Mouse (Mus musculus) liver, adult (tissue): ENCODE data around the gene Uba6.

Experiments used
- GATA4 ChIP-seq: IDR thresholded peaks from 2 replicates; pipeline ENCODE4 v1.6.1; 2014; ENCODE audit warnings: mild to moderate bottlenecking, low read length; ENCODE audit not compliant: insufficient replicate concordance

Uba6 gene

GRCm38 (mm10) chr5:86172449-86173161, at the start of gene Uba6:
Uba6 (minus strand) TSS chr5:86172803.
- TF ChIP-seq GATA4 = no peak

- no peak for TF ChIP-seq GATA4
These were observed 25.2 kb upstream of the Uba6 start, which contains the start of gene Gnrhr for GRCm38 (mm10) chr5:86197801-86198200. Gnrhr (minus strand) TSS chr5:86197901.

- TF ChIP-seq GATA4 = no peak
These were observed 18.8 kb upstream of the Uba6 start for GRCm38 (mm10) chr5:86191356-86191755.

- TF ChIP-seq GATA4 = no peak
These were observed 18.2 kb upstream of the Uba6 start for GRCm38 (mm10) chr5:86190770-86191169.

DNA sequence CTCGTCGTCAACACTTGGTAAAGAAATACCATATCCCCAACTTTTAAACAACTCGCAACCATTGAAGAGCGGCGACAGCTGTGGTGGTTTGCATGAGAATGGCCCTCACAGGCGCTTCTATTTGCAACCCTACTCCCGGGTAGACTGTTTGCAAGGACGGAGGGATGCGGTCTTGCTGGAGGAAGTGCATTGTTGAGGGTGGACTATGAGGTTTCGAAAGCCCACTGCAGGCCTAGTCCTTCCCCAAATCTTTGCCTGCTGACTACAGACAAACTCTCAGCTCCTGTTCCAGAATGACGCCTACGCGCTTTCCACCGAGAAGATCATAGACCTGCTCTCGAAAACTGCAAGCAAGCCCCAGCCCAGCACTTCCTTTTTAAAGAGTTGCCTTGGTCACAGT, 17.7 kb upstream of the Uba6 start:
- TF ChIP-seq GATA4 = no peak

- TF ChIP-seq GATA4 = no peak
These were observed 14.8 kb upstream of the Uba6 start for GRCm38 (mm10) chr5:86187441-86187840.

DNA sequence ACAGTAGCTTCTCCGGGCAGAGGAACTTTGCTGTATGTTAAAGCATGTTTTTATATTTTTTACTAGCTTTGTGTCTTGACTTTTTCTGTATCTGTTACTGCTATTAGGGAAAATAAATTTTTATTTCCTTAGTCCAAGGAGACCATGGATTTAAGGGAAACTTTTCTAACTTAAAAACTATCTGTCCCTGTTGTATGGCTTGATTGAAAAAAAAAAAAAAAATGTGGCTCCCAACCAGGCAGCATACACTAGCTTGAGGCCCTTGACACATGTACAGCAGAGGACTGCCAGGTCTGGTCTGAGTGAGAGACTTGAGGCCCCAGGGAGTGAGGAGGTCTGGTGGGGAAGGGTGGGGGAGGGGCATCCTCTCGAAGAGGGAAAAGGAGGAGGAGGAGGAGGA, 1.2 kb upstream of the Uba6 start:
- no peak for TF ChIP-seq GATA4

DNA sequence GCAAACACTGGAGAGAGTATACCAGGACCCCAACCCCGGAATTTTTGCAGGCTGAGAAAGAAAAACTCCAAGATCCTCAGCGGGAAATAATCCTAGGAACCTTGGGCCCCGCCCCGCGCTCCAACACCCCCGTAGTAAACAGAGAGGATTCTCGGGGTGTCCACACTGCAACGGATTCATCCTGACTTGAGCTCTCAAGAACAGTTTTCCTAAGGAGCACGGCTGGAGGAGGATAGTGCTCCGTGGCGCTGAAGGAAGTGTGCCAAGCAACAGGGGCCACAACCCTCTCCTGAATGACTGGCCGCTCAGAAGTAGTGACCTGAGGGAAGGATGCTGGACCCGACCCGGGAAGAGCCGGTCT, 535 bp downstream of the Uba6 start:
- no peak for TF ChIP-seq GATA4

GRCm38 (mm10) chr5:86129828-86130227, 42.8 kb downstream of the Uba6 start:
- no peak for TF ChIP-seq GATA4

GRCm38 (mm10) chr5:86128749-86129148, 43.9 kb downstream of the Uba6 start:
- TF ChIP-seq GATA4 = no peak

- no peak for TF ChIP-seq GATA4
These were observed 54.0 kb downstream of the Uba6 start for GRCm38 (mm10) chr5:86118457-86119094.

DNA sequence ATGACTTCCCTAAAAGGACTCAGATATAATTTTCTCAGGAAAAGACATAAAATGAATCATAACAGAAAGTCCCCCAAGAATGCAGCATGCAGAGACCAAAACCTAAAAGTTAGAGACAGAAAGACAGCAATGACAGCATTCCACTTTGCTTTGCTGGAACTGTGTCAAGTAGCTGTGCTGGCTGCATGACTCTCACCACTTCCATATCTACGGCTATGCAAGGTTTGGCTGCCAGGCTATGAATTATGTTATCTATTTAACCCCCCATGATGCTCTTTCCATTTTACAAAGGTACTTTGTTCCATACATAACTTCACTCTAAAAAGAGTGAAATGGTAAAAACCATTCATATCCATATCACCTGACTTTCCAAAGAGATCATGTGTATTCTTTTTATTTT, 58.6 kb downstream of the Uba6 start:
- no peak for TF ChIP-seq GATA4

DNA sequence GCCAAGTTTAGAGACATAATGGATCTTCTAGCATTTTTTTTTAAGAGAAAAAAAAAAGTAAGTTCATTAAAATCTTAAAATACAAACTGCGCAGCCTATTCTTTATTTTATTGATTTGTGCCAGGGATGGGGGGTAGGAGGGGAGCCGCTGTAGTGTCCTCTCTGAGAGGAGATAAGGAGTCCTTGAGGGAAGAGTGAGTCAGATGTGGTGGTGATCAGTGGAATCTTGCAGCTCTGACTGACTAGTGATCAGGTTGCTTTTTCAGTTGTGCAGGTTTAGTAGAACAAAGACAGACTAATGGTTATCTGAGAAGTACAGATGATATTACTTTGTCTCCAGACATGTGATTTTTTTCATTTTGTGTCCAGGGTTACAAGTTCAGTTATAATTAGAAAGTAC, 59.6 kb downstream of the Uba6 start:
- TF ChIP-seq GATA4 = no peak

- no peak for TF ChIP-seq GATA4
These were observed 61.5 kb downstream of the Uba6 start for GRCm38 (mm10) chr5:86111074-86111473.

DNA sequence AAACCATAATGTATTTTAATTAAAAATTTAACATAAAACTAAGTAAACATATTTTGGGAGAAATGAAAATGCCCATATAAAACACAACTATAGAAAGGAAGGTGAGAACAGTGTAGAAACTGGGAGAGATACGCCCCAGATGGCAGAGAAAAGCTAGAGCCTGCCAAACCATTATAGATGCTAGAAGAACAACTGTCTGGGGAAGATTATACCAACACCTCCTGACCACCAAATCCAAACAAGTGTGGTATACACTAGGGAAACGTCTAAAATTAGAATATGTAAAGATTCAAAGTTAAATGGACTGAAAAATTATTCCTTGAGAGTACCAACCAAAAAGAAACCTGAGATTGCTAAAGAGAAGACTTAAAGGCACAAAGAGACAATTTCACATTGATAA, 66.0 kb downstream of the Uba6 start:
- no peak for TF ChIP-seq GATA4

- TF ChIP-seq GATA4 = no peak
These were observed 70.4 kb downstream of the Uba6 start for GRCm38 (mm10) chr5:86102176-86102575.

DNA sequence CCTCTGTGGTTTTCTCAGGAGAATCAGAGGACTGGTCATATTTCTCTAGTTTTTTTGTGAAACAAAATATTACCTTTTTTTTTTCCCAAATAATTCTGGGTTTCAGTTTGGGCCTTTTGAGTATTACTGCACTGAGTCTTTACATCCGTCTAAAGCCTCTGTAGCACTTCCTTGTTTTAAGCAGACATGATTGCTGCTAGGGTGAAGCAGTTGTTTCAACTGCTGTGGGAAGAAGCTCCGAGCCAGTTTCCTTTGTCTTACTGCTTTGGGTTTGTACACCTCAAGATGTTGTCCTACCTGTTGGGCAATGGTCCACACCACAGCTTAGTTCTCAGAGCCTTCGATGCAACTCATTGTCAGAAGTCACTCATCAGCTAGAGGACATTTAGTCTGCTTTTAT, 72.0 kb downstream of the Uba6 start:
- TF ChIP-seq GATA4 = no peak
